Mouse (Mus musculus) MEL (cell line): ENCODE measurements around the gene Cldn11. TPM values are rescaled to one million over a fixed set of nuclear protein-coding genes. Genes with fewer than 3 reads are reported as not detected.
A peak's percentile ranks its signal among the peaks of the same experiment; 100 is the strongest.

Source experiments
- DNase-seq: peaks from one replicate; pipeline ENCODE4 v3.0.0; 2011; ENCODE audit warnings: low read depth, low spot score
- H3K27ac ChIP-seq: 2 replicates; pipeline ENCODE4 v1.5.1; 2012; ENCODE audit warnings: low read depth, mild to moderate bottlenecking, control low read depth, low read length, moderate library complexity; ENCODE audit not compliant: control insufficient read depth
- H3K27me3 ChIP-seq, 2 experiments: fragments of 150-350 bp in 1 of 2; sonication (generic) in 1 of 2; 2 replicates each; pipeline ENCODE4 v1.6.1; 2012; ENCODE audit warnings: low read length in 2 of 2, mild to moderate bottlenecking in 2 of 2, improper control_type of control experiment in 1 of 2, moderate library complexity in 1 of 2; ENCODE audit not compliant: insufficient read depth in 2 of 2, control insufficient read depth in 1 of 2
- H3K36me3 ChIP-seq, 2 experiments: 2 replicates each; pipeline ENCODE4 v1.6.1; 2012 to 2014; ENCODE audit warnings: low read length in 2 of 2, improper control_type of control experiment in 1 of 2, inconsistent platforms in 1 of 2, mild to moderate bottlenecking in 1 of 2; ENCODE audit not compliant: insufficient read depth in 2 of 2, control insufficient read depth in 1 of 2
- H3K4me1 ChIP-seq, 2 experiments: fragments of 150-350 bp in 1 of 2; sonication (generic) in 1 of 2; 2 replicates each; pipeline ENCODE4 v1.6.1; 2012; ENCODE audit warnings: low read length in 2 of 2, improper control_type of control experiment in 1 of 2, mild to moderate bottlenecking in 1 of 2; ENCODE audit not compliant: insufficient read depth in 2 of 2, control insufficient read depth in 1 of 2
- H3K4me3 ChIP-seq, 2 experiments: fragments of 150-350 bp in 1 of 2; sonication (generic) in 1 of 2; 2 replicates each; pipeline ENCODE4 v1.5.1; 2012; ENCODE audit warnings: low read depth in 2 of 2, low read length in 2 of 2, mild to moderate bottlenecking in 2 of 2, moderate library complexity in 2 of 2, control low read depth in 1 of 2, improper control_type of control experiment in 1 of 2; ENCODE audit not compliant: control insufficient read depth in 1 of 2, insufficient read depth in 1 of 2
- H3K79me2 ChIP-seq: 2 replicates; pipeline ENCODE4 v1.6.1; 2012; ENCODE audit warnings: mild to moderate bottlenecking, low read length, moderate library complexity; ENCODE audit not compliant: control insufficient read depth, poor library complexity, insufficient read depth
- H3K9ac ChIP-seq: 2 replicates; pipeline ENCODE4 v1.6.1; 2012; ENCODE audit warnings: low read depth, mild to moderate bottlenecking, control low read depth, low read length, moderate library complexity; ENCODE audit not compliant: control insufficient read depth, poor library complexity, severe bottlenecking
- H3K9me3 ChIP-seq: fragments of 150-350 bp; sonication (generic); replicated peaks from 2 replicates; pipeline ENCODE4 v1.6.1; 2012; ENCODE audit warnings: mild to moderate bottlenecking, low read length, improper control_type of control experiment, moderate library complexity; ENCODE audit not compliant: insufficient read depth
- CHD1 ChIP-seq: IDR thresholded peaks from 2 replicates; pipeline ENCODE4 v1.6.1; 2012; ENCODE audit warnings: low read depth, mild to moderate bottlenecking, inconsistent platforms, low read length, improper control_type of control experiment
- CTCF ChIP-seq, 3 experiments: IDR thresholded peaks in 2 of 3; conservative IDR thresholded peaks in 1 of 3; 2 replicates each; pipeline ENCODE4 v1.5.1; 2011 to 2012; ENCODE audit warnings: low read length in 3 of 3, low read depth in 2 of 3, mild to moderate bottlenecking in 2 of 3, improper control_type of control experiment in 1 of 3, inconsistent platforms in 1 of 3, mixed read lengths in 1 of 3, moderate library complexity in 1 of 3; ENCODE audit not compliant: control insufficient read depth in 1 of 3, insufficient read depth in 1 of 3, poor library complexity in 1 of 3, severe bottlenecking in 1 of 3
- ELF1 ChIP-seq: IDR thresholded peaks from 2 replicates; pipeline ENCODE4 v1.6.1; 2014; ENCODE audit warnings: low read depth, mild to moderate bottlenecking, inconsistent platforms, low read length, improper control_type of control experiment, moderate library complexity
- EP300 ChIP-seq, 2 experiments: IDR thresholded peaks; 2 replicates each; pipeline ENCODE4 v1.6.1; 2011; ENCODE audit warnings: improper control_type of control experiment in 2 of 2, low read length in 2 of 2, low read depth in 1 of 2, mild to moderate bottlenecking in 1 of 2
- ETS1 ChIP-seq: IDR thresholded peaks from 2 replicates; pipeline ENCODE4 v1.6.1; 2012; ENCODE audit warnings: low read depth, mild to moderate bottlenecking, inconsistent platforms, low read length, improper control_type of control experiment, moderate library complexity
- HCFC1 ChIP-seq: IDR thresholded peaks from 2 replicates; pipeline ENCODE4 v1.6.1; 2012; ENCODE audit warnings: low read depth, mild to moderate bottlenecking, inconsistent platforms, low read length, improper control_type of control experiment, moderate library complexity
- MAZ ChIP-seq: IDR thresholded peaks from 2 replicates; pipeline ENCODE4 v1.6.1; 2012; ENCODE audit warnings: low read depth, mild to moderate bottlenecking, inconsistent platforms, low read length, improper control_type of control experiment
- MXI1 ChIP-seq: IDR thresholded peaks from 2 replicates; pipeline ENCODE4 v1.6.1; 2011; ENCODE audit warnings: mild to moderate bottlenecking, low read depth, low read length, improper control_type of control experiment
- RAD21 ChIP-seq: IDR thresholded peaks from 2 replicates; pipeline ENCODE4 v1.6.1; 2011; ENCODE audit warnings: mild to moderate bottlenecking, low read depth, low read length, improper control_type of control experiment
- SIN3A ChIP-seq: IDR thresholded peaks from 2 replicates; pipeline ENCODE4 v1.6.1; 2012; ENCODE audit warnings: low read length, improper control_type of control experiment, inconsistent platforms
- SMC3 ChIP-seq: IDR thresholded peaks from 2 replicates; pipeline ENCODE4 v1.6.1; 2011; ENCODE audit warnings: low read depth, low read length, improper control_type of control experiment
- UBTF ChIP-seq: IDR thresholded peaks from 2 replicates; pipeline ENCODE4 v1.6.1; 2012; ENCODE audit warnings: low read depth, mild to moderate bottlenecking, inconsistent platforms, low read length, improper control_type of control experiment, moderate library complexity, borderline replicate concordance; ENCODE audit not compliant: insufficient read depth
- ZC3H11A ChIP-seq: IDR thresholded peaks from 2 replicates; pipeline ENCODE4 v1.6.1; 2012; ENCODE audit warnings: low read depth, mild to moderate bottlenecking, inconsistent platforms, low read length, improper control_type of control experiment
- ZMIZ1 ChIP-seq: IDR thresholded peaks from 2 replicates; pipeline ENCODE4 v1.6.1; 2012; ENCODE audit warnings: low read depth, mild to moderate bottlenecking, inconsistent platforms, low read length, improper control_type of control experiment, moderate library complexity
- ZNF384 ChIP-seq: IDR thresholded peaks from 2 replicates; pipeline ENCODE4 v1.6.1; 2012; ENCODE audit warnings: low read depth, mild to moderate bottlenecking, inconsistent platforms, low read length, improper control_type of control experiment
- polyA plus RNA-seq, 2 experiments: library from polyadenylated mRNA; stranded (reverse) in 1 of 2; unstranded in 1 of 2; fragments of >175 nt in 1 of 2; fragments of >200 nt in 1 of 2; gene quantifications; 2 replicates each; pipeline versions ENCODE4 v1.2.1 to v1.2.4; 2012; ENCODE audit warnings: low replicate concordance in 2 of 2, low read depth in 1 of 2; ENCODE audit not compliant: insufficient read length in 2 of 2, insufficient read depth in 1 of 2, missing spikeins in 1 of 2
- total RNA-seq: library from RNA; depleted of rRNA; stranded (reverse); fragments of 300-350 nt; gene quantifications from 2 replicates; pipeline ENCODE4 v1.2.3, GENCODE M21; 2012

Cldn11 gene
- total and polyA plus RNA-seq, 3 experiments = not detected

DNA sequence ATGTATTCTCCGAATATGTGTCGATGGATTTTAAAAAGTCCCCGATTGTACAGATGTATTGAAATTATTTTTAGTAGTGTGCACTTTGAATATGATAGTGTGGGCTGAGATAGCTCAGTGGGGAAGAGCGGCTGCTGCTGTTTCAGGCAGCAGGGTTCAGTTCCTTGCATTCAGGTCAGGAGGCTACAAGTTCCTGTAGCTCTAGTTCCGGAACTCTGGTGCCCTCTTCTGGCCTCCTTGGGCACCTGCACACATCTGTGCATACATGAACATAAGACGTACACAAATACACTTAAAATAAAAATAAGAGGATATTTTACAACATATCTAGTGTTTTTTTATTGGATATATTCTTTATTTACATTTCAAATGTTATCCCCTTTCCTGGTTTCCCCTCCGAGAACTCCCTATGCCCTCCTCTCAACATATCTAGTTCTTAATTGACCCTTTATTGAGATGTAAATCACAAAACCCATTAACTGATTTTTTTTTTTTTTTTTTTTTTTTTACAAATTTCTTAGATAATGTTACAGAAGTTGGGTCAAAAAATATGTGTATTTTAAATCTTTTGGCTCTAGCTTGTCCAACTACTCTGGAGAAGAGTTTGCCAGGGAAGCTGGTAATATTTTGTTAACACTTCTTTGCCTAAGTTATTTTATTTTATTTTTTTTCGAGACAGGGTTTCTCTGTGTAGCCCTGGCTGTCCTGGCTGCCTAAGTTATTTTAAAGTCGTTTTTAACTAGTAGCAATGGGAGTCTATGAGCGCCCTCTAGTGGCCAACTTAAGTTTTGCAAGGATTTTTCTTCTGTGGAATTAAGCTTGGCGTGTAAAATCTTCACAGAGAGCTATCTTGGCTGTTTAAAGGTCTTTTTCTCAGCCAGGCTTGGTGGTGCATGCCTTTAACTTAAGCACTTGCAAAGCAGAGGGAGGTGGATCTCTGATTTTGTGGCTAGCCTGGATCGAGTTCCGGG, 11.0 kb upstream of the Cldn11 start:
- H3K4me3 ChIP-seq = 0 out of 4 replicates have a peak overlapping the region, but pooled peaks of 1 of the 2 experiments have one; percentile 16
- no peaks in the 10 kb centered on the region for H3K9me3 ChIP-seq
- no peaks in the 10 kb centered on the region for H3K27me3 ChIP-seq
- no peaks in the 10 kb centered on the region for H3K79me2 ChIP-seq
- peaks cover 0 to 13% of the 10 kb centered on the region in 2 experiments; a peak in 3 of 4 replicates for H3K4me1 ChIP-seq
- H3K36me3 ChIP-seq = peaks cover 0 to 10% of the 10 kb centered on the region in 2 experiments; a peak in 2 of 4 replicates
- peak; percentile 87 for DNase-seq
- TF ChIP-seq SIN3A (peak; percentile 47), CTCF (IDR thresholded peaks at IDR 0.05 in 2 of 3, conservative IDR thresholded peaks at IDR 0.05 in 1 of 3; ENCODE audit: control insufficient read depth in 1 of 3, insufficient read depth in 1 of 3, low read depth in 2 of 3, low read length in 3 of 3, poor library complexity in 1 of 3, severe bottlenecking in 1 of 3) (peak; percentile 67 to 93 (median 73)), ETS1 (no peak), ZNF384 (peak; percentile 55), SMC3 (peak; percentile 87), ELF1 (peak; percentile 60; the same call in 1 of the 2 replicates), ZC3H11A (peak; percentile 91), MXI1 (no peak), CHD1 (no peak; the same call in 1 of the 2 replicates), RAD21 (peak; percentile 95), MAZ (no peak)
- TF ChIP-seq, all 39 proteins: peak for 7
- Histone ChIP-seq H3K9ac (no peak overlapping the region), H3K27ac (no peak overlapping the region)

DNA sequence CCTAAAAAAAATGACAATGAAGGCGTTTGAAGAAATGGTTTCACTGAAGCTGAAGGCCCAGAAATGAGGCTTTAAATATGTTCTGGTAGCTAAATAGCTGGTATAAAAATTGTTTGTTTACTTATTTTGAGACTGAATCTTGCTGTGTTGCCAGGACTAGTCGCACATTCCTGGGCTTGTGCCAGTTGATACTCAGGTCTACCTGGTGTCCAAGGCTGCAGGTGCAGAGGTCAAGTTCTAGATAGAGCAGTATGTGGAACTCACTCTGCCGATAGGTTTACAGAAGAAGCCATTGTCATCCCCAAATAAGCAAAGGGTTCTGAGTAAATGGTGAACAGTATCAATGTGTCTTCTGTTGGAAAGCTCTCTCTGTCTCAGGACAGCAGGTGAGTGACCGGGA, 8.1 kb upstream of the Cldn11 start:
- no peaks in the 10 kb centered on the region for H3K27me3 ChIP-seq
- H3K4me3 ChIP-seq = no peak overlapping the region
- no peak for DNase-seq
- H3K9ac ChIP-seq = no peak overlapping the region
- H3K4me1 ChIP-seq = no peaks in the 10 kb centered on the region
- H3K27ac ChIP-seq = no peak overlapping the region
- H3K9me3 ChIP-seq = no peaks in the 10 kb centered on the region
- H3K79me2 ChIP-seq = no peaks in the 10 kb centered on the region
- no peaks in the 10 kb centered on the region; a peak in 1 of 4 replicates for H3K36me3 ChIP-seq
- TF ChIP-seq SMC3 (no peak), ZMIZ1 (no peak), UBTF (no peak), ZNF384 (no peak), EP300 (IDR thresholded peaks at IDR 0.05; ENCODE audit: low read depth in 1 of 2, low read length in 2 of 2) (no peak), HCFC1 (no peak)
- TF ChIP-seq, all 39 proteins: peak for 0
